Mouse (Mus musculus) thymus, postnatal 0 days (tissue): ENCODE results near the gene D5Ertd579e. TPM values are rescaled to one million over a fixed set of nuclear protein-coding genes. Genes with fewer than 3 reads are reported as not detected.

ENCODE experiments used
- polyA plus RNA-seq: library from polyadenylated mRNA; unstranded; fragments of >200 nt; fragmentation: Nextera tagmentation; extraction: Ambion mirVana; gene quantifications from 2 replicates; pipeline ENCODE4 v1.2.1, GENCODE M21; 2015

Gene D5Ertd579e
- polyA plus RNA-seq, 1 experiment from 2014 or later: 27.1 TPM

Other genes starting within 250 kb of the D5Ertd579e start
- 59.3 and 63.6 TPM in 2 replicates for gene Grpel1, start 231.0 kb downstream of the D5Ertd579e start, polyA plus RNA-seq
- gene Tada2b, start 211.7 kb downstream of the D5Ertd579e start, polyA plus RNA-seq: 1.7 and 1.9 TPM in 2 replicates
- gene Ccdc96, start 211.4 kb downstream of the D5Ertd579e start, polyA plus RNA-seq: 0.22 and 0.25 TPM in 2 replicates
- gene Tbc1d14, start 102.7 kb downstream of the D5Ertd579e start, polyA plus RNA-seq: 22.4 and 22.6 TPM in 2 replicates
- gene Bloc1s4, start 52.6 kb upstream of the D5Ertd579e start, polyA plus RNA-seq: 37.3 and 42.2 TPM in 2 replicates
- 322 and 329 TPM in 2 replicates for gene Mrfap1, start 100.7 kb upstream of the D5Ertd579e start, polyA plus RNA-seq
- gene Man2b2, start 134.6 kb upstream of the D5Ertd579e start, polyA plus RNA-seq: 15.4 and 15.6 TPM in 2 replicates
- gene Ppp2r2c, start 172.5 kb upstream of the D5Ertd579e start, polyA plus RNA-seq: 0.04 TPM in 1 of 2 replicates, not detected in the other